Mouse (Mus musculus): Measurements from ENCODE around the gene Btbd35f3.
"Not testable (repeated sequence)": the region's sequence is repeated elsewhere in the genome, so short reads cannot be mapped to it uniquely, and the experiment has no call there.

Gene Btbd35f3

DNA sequence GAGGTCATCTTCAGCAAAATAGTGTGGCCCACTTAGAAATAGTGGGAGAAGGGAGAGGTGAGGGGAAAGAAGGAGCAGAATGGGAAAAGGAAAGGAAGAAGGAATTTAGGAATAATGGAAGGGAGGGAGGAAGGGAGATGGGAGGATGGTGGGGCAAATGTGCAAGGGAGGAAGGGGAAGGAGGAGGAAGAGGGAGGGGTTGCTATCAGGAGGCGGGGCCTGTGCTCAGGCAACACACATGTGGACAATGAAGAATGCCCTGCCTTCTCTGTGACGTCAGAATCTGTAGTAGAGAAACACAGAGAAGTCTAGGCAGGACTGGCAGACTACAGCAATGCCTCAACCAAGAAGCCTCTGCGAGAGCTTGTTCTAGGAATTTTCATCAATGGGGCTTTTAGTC is at the start of gene Btbd35f3:
Gene Btbd35f3, plus strand, starts transcription at position 301 of the 400 bp plus-strand sequence.
- not testable (repeated sequence) for H3K27me3 ChIP-seq (ENCODE audit: insufficient read depth, low read length); H3K9me3 ChIP-seq (ENCODE audit: low read length); H3K4me1 ChIP-seq (replicated peaks; ENCODE audit: low read depth, low read length); H3K36me3 ChIP-seq (ENCODE audit: insufficient read depth, low read length); H3K4me3 ChIP-seq (replicated peaks; ENCODE audit: low read length)

Measured in E14TG2a.4 (cell line).